Mouse (Mus musculus): Measurements from ENCODE around the gene Mex3a.

GRCm38 (mm10) chr3:88500087-88500486, 32.1 kb upstream of the Mex3a start:
- TF ChIP-seq CTCF (IDR thresholded peaks at IDR 0.05; ENCODE audit: extremely low read depth, insufficient read depth, low read length) (no peak), POLR2A (IDR thresholded peaks at IDR 0.05; ENCODE audit: extremely low read depth, insufficient read depth, low read length) (no peak)
